Mouse (Mus musculus): Measurements from ENCODE around the gene Cdc42bpa.

DNA sequence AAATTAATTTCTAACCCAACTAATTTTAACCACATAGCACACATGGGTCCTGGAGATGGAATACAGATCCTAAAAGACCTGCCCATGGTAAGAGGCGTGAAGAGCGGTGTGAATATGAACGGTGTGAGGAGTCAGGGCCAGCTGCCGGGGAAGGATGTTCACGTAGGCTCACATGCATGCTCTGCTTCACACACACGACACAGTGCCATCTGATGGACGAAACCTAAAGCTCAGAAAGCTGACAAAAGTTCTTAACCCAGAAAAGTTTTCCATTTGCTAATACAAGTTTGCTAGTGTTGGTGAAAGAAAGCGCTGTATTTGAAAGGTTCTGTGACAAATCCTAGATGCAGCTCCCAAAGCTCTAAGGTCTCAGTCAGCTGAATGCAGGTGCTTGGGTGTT is 190.9 kb downstream of the Cdc42bpa start:
- TF ChIP-seq CTCF (IDR thresholded peaks at IDR 0.05; ENCODE audit: insufficient read depth, low read depth, low read length) (no peak), POLR2A (IDR thresholded peaks at IDR 0.05; ENCODE audit: insufficient read depth, low read depth, low read length) (no peak)

Measured in olfactory bulb, adult 2 months (tissue).